Mouse (Mus musculus) lung, adult 2 months (tissue): Measurements from ENCODE around the gene Hdac9.

ENCODE experiments used
- CTCF ChIP-seq: fragments of 200-500 bp; IDR thresholded peaks from 2 replicates; pipeline ENCODE4 v1.5.1; 2011; ENCODE audit warnings: mild to moderate bottlenecking, low read length, control low read depth; ENCODE audit not compliant: insufficient read depth
- POLR2A ChIP-seq: fragments of 200-500 bp; IDR thresholded peaks from 2 replicates; pipeline ENCODE4 v1.6.1; 2011; ENCODE audit warnings: low read depth, mild to moderate bottlenecking, control low read depth, low read length, borderline replicate concordance; ENCODE audit errors: extremely low read depth

- TF ChIP-seq POLR2A (no peak), CTCF (no peak)
These were observed 220.2 kb downstream of the Hdac9 start for GRCm38 (mm10) chr12:34696736-34697135.
